Mouse (Mus musculus): ENCODE results near the gene Nell1. TPM values are rescaled to one million over a fixed set of nuclear protein-coding genes. Genes with fewer than 3 reads are reported as not detected.

Gene Nell1
- polyA plus RNA-seq, 1 experiment from 2014 or later: 12.8 TPM

DNA sequence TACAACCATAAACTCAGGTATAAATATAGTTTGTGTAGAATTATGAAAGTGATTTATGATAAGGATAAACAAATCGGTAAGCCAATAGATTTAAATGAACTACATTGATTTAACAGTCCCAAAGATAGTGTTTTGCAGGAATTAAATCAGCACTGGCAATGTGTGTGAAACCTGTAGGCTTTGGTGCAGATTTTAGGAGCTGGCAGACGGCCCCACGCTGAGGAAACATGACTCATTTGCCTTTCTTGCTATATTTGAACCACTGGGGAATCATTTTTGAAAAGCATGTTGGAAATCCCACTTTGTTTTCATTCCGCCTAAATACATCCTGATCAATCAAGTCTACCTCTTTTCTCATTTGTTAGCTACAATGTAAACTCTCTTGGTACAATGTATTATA lies 400.2 kb downstream of the Nell1 start:
- Histone ChIP-seq H3K4me1 (ENCODE audit: control insufficient read depth, insufficient read depth, low read length) (no peaks in the 10 kb centered on the region), H3K4me2 (ENCODE audit: low read depth, low read length) (no peak overlapping the region), H3K9me3 (ENCODE audit: control insufficient read depth, low read length) (no peaks in the 10 kb centered on the region), H3K36me3 (ENCODE audit: control insufficient read depth, insufficient read depth, low read length) (no peaks in the 10 kb centered on the region), H3K4me3 (ENCODE audit: low read depth, low read length) (no peak overlapping the region), H3K27ac (replicated peaks; ENCODE audit: low read depth, low read length) (no peak overlapping the region), H3K27me3 (replicated peaks; ENCODE audit: control insufficient read depth, insufficient read depth, low read length) (no peaks in the 10 kb centered on the region), H3K9ac (ENCODE audit: low read depth, low read length) (no peak overlapping the region)
- 78% methylated on average over 4 of the region's 4 CpGs for WGBS
- ATAC-seq (ENCODE audit: low read depth) (no peak), DNase-seq (ENCODE audit: low spot score) (no peak)

DNA sequence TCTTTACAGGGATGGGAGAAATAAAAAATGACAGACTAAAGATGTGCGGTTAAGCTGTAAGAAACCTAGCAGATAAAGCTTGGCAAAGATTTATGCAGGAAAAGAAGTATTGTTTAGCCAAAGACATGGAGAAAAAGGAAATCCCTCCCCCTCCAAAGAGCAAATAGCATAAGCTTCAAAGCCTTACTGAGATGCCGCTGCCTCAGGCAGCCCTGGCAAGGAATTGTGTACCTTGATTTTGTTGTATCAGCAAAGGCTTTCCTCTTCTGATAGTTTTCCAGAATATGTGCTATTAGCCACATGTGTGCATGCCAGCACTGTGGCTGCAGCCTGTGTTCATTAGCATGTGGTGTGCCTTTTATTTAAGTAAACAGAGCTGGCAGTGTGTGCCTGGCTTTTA lies 435.8 kb downstream of the Nell1 start:
- no peaks in the 10 kb centered on the region for H3K36me3 ChIP-seq (ENCODE audit: control insufficient read depth, insufficient read depth, low read length)
- ATAC-seq (ENCODE audit: low read depth) (no peak), DNase-seq (ENCODE audit: low spot score) (peak; percentile 64)
- 63% methylated on average over 2 of the region's 2 CpGs for WGBS
- no peaks in the 10 kb centered on the region for H3K4me1 ChIP-seq (ENCODE audit: control insufficient read depth, insufficient read depth, low read length)
- no peak overlapping the region for H3K4me3 ChIP-seq (ENCODE audit: low read depth, low read length)
- H3K4me2 ChIP-seq (ENCODE audit: low read depth, low read length): no peak overlapping the region
- no peaks in the 10 kb centered on the region for H3K9me3 ChIP-seq (ENCODE audit: control insufficient read depth, low read length)
- H3K9ac ChIP-seq (ENCODE audit: low read depth, low read length): no peak overlapping the region
- no peaks in the 10 kb centered on the region for H3K27me3 ChIP-seq (replicated peaks; ENCODE audit: control insufficient read depth, insufficient read depth, low read length)
- no peak overlapping the region for H3K27ac ChIP-seq (replicated peaks; ENCODE audit: low read depth, low read length)

GRCm38 (mm10) chr7:50419976-50420375 lies 445.3 kb downstream of the Nell1 start:
- ATAC-seq (ENCODE audit: low read depth) (no peak), DNase-seq (ENCODE audit: low spot score) (no peak)
- Histone ChIP-seq H3K27me3 (replicated peaks; ENCODE audit: control insufficient read depth, insufficient read depth, low read length) (no peaks in the 10 kb centered on the region), H3K9ac (ENCODE audit: low read depth, low read length) (no peak overlapping the region), H3K9me3 (ENCODE audit: control insufficient read depth, low read length) (no peaks in the 10 kb centered on the region), H3K36me3 (ENCODE audit: control insufficient read depth, insufficient read depth, low read length) (no peaks in the 10 kb centered on the region), H3K4me2 (ENCODE audit: low read depth, low read length) (no peak overlapping the region), H3K4me3 (ENCODE audit: low read depth, low read length) (no peak overlapping the region), H3K4me1 (ENCODE audit: control insufficient read depth, insufficient read depth, low read length) (no peaks in the 10 kb centered on the region), H3K27ac (replicated peaks; ENCODE audit: low read depth, low read length) (no peak overlapping the region)
- WGBS: 65% methylated on average over 2 of the region's 2 CpGs

GRCm38 (mm10) chr7:50422422-50423195 lies 447.9 kb downstream of the Nell1 start:
- Histone ChIP-seq H3K27ac (replicated peaks; ENCODE audit: low read depth, low read length) (no peak overlapping the region), H3K27me3 (replicated peaks; ENCODE audit: control insufficient read depth, insufficient read depth, low read length) (no peaks in the 10 kb centered on the region), H3K9ac (ENCODE audit: low read depth, low read length) (no peak overlapping the region), H3K4me2 (ENCODE audit: low read depth, low read length) (no peak overlapping the region), H3K9me3 (ENCODE audit: control insufficient read depth, low read length) (no peaks in the 10 kb centered on the region), H3K4me3 (ENCODE audit: low read depth, low read length) (no peak overlapping the region), H3K36me3 (ENCODE audit: control insufficient read depth, insufficient read depth, low read length) (no peaks in the 10 kb centered on the region), H3K4me1 (ENCODE audit: control insufficient read depth, insufficient read depth, low read length) (no peaks in the 10 kb centered on the region)
- 84% methylated on average over 1 of the region's 1 CpGs for WGBS
- no peak for DNase-seq (ENCODE audit: low spot score)
- ATAC-seq (ENCODE audit: low read depth): no peak

DNA sequence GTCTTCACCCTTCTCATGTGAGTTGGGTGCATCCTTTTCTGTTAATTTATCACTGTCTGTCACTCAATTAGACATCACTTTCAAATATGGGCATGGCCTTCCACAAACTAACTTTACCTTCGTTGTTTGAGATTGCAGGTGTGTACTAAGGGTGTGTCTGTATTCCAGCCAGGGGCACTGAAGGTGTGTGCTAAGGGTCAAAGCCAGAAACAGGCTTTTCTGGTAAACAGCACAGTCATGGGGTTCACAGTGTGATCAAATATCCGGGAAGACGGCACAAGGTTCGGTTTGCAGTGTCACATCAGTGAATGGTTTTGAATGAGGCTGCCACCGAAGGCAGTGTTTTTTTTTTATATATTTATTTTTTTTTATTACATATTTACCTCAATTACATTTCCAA lies 455.1 kb downstream of the Nell1 start:
- Histone ChIP-seq H3K4me1 (ENCODE audit: control insufficient read depth, insufficient read depth, low read length) (no peaks in the 10 kb centered on the region), H3K9me3 (ENCODE audit: control insufficient read depth, low read length) (no peaks in the 10 kb centered on the region), H3K4me3 (ENCODE audit: low read depth, low read length) (no peak overlapping the region), H3K4me2 (ENCODE audit: low read depth, low read length) (no peak overlapping the region), H3K27ac (replicated peaks; ENCODE audit: low read depth, low read length) (no peak overlapping the region), H3K27me3 (replicated peaks; ENCODE audit: control insufficient read depth, insufficient read depth, low read length) (no peaks in the 10 kb centered on the region), H3K9ac (ENCODE audit: low read depth, low read length) (no peak overlapping the region), H3K36me3 (ENCODE audit: control insufficient read depth, insufficient read depth, low read length) (no peaks in the 10 kb centered on the region)
- ATAC-seq (ENCODE audit: low read depth): no peak
- WGBS: 83% methylated on average over 5 of the region's 5 CpGs
- DNase-seq (ENCODE audit: low spot score): no peak

- Histone ChIP-seq H3K27ac (replicated peaks; ENCODE audit: low read depth, low read length) (no peak overlapping the region), H3K27me3 (replicated peaks; ENCODE audit: control insufficient read depth, insufficient read depth, low read length) (no peaks in the 10 kb centered on the region), H3K4me2 (ENCODE audit: low read depth, low read length) (no peak overlapping the region), H3K9me3 (ENCODE audit: control insufficient read depth, low read length) (no peaks in the 10 kb centered on the region), H3K36me3 (ENCODE audit: control insufficient read depth, insufficient read depth, low read length) (no peaks in the 10 kb centered on the region), H3K9ac (ENCODE audit: low read depth, low read length) (no peak overlapping the region), H3K4me1 (ENCODE audit: control insufficient read depth, insufficient read depth, low read length) (no peaks in the 10 kb centered on the region), H3K4me3 (ENCODE audit: low read depth, low read length) (no peak overlapping the region)
- no peak for ATAC-seq (ENCODE audit: low read depth)
- no peak for DNase-seq (ENCODE audit: low spot score)
Observed at GRCm38 (mm10) chr7:50441237-50441636, 466.6 kb downstream of the Nell1 start.

- H3K9me3 ChIP-seq (ENCODE audit: control insufficient read depth, low read length): no peaks in the 10 kb centered on the region
- H3K9ac ChIP-seq (ENCODE audit: low read depth, low read length): no peak overlapping the region
- H3K27me3 ChIP-seq (replicated peaks; ENCODE audit: control insufficient read depth, insufficient read depth, low read length): no peaks in the 10 kb centered on the region
- H3K4me3 ChIP-seq (ENCODE audit: low read depth, low read length): no peak overlapping the region
- 83% methylated on average over 4 of the region's 4 CpGs for WGBS
- DNase-seq (ENCODE audit: low spot score): no peak
- H3K27ac ChIP-seq (replicated peaks; ENCODE audit: low read depth, low read length): no peak overlapping the region
- no peak for ATAC-seq (ENCODE audit: low read depth)
- no peaks in the 10 kb centered on the region for H3K4me1 ChIP-seq (ENCODE audit: control insufficient read depth, insufficient read depth, low read length)
- no peaks in the 10 kb centered on the region for H3K36me3 ChIP-seq (ENCODE audit: control insufficient read depth, insufficient read depth, low read length)
- H3K4me2 ChIP-seq (ENCODE audit: low read depth, low read length): no peak overlapping the region
Observed at GRCm38 (mm10) chr7:50447316-50447715, 472.7 kb downstream of the Nell1 start.

DNA sequence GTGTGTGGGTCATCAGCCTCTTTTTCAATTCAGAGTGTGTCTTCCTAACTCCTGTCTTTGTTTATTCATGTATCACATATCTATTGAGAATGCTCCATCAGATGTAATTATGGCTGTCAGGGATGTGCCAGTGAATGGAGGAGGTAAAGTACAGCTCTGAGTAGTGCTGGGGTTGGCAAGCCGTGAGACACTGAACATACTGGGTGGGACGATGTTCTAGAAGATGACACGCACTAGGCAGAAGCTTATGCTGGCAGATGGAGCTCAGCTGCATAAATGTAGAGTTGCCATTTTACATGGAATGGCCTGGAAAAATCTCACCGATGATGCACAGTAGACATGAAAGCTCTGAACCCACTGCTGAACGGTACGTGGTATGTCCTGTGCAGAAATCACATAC lies 493.1 kb downstream of the Nell1 start:
- Histone ChIP-seq H3K4me3 (ENCODE audit: low read depth, low read length) (no peak overlapping the region), H3K9ac (ENCODE audit: low read depth, low read length) (no peak overlapping the region), H3K27me3 (replicated peaks; ENCODE audit: control insufficient read depth, insufficient read depth, low read length) (no peaks in the 10 kb centered on the region), H3K27ac (replicated peaks; ENCODE audit: low read depth, low read length) (no peak overlapping the region), H3K4me2 (ENCODE audit: low read depth, low read length) (no peak overlapping the region), H3K4me1 (ENCODE audit: control insufficient read depth, insufficient read depth, low read length) (no peaks in the 10 kb centered on the region), H3K36me3 (ENCODE audit: control insufficient read depth, insufficient read depth, low read length) (no peaks in the 10 kb centered on the region), H3K9me3 (ENCODE audit: control insufficient read depth, low read length) (no peaks in the 10 kb centered on the region)
- DNase-seq (ENCODE audit: low spot score) (no peak), ATAC-seq (ENCODE audit: low read depth) (no peak)
- 92% methylated on average over 6 of the region's 6 CpGs for WGBS

- WGBS: 85% methylated on average over 3 of the region's 3 CpGs
- H3K4me3 ChIP-seq (ENCODE audit: low read depth, low read length): no peak overlapping the region
- DNase-seq (ENCODE audit: low spot score): no peak
- no peak overlapping the region for H3K4me2 ChIP-seq (ENCODE audit: low read depth, low read length)
- no peaks in the 10 kb centered on the region for H3K9me3 ChIP-seq (ENCODE audit: control insufficient read depth, low read length)
- no peak overlapping the region for H3K27ac ChIP-seq (replicated peaks; ENCODE audit: low read depth, low read length)
- ATAC-seq (ENCODE audit: low read depth): no peak
- no peaks in the 10 kb centered on the region for H3K4me1 ChIP-seq (ENCODE audit: control insufficient read depth, insufficient read depth, low read length)
- no peaks in the 10 kb centered on the region for H3K36me3 ChIP-seq (ENCODE audit: control insufficient read depth, insufficient read depth, low read length)
- no peaks in the 10 kb centered on the region for H3K27me3 ChIP-seq (replicated peaks; ENCODE audit: control insufficient read depth, insufficient read depth, low read length)
- no peak overlapping the region for H3K9ac ChIP-seq (ENCODE audit: low read depth, low read length)
Observed at GRCm38 (mm10) chr7:50470555-50470954, 495.9 kb downstream of the Nell1 start.

Data from embryonic facial prominence, embryonic 14.5 days (tissue).